Mouse (Mus musculus): ENCODE measurements around the gene Olfr448. TPM values are rescaled to one million over a fixed set of nuclear protein-coding genes. Genes with fewer than 3 reads are reported as not detected.

The Olfr448 gene
- polyA plus RNA-seq (2014; fragmentation: Nextera tagmentation; extraction: Ambion mirVana) = not detected in 2 replicates

- Histone ChIP-seq H3K9me3 (ENCODE audit: control insufficient read depth, low read length) (no peaks in the 10 kb centered on the region), H3K27ac (ENCODE audit: low read depth, low read length) (no peak within 1 kb of the TSS), H3K4me3 (ENCODE audit: low read length) (no peak within 1 kb of the TSS), H3K36me3 (ENCODE audit: control insufficient read depth, insufficient read depth, low read length) (no peaks in the 10 kb centered on the region), H3K4me2 (replicated peaks; ENCODE audit: low read depth, low read length) (no peak within 1 kb of the TSS), H3K27me3 (ENCODE audit: control insufficient read depth, insufficient read depth, low read length) (no peaks in the 10 kb centered on the region), H3K9ac (ENCODE audit: low read depth, low read length) (no peak within 1 kb of the TSS), H3K4me1 (ENCODE audit: control insufficient read depth, insufficient read depth, low read length) (no peaks in the 10 kb centered on the region)
- ATAC-seq (ENCODE audit: low FRiP score, low TSS enrichment) = no peak
- WGBS = 84% methylated on average over 1 of the region's 1 CpGs
These were observed at the start of gene Olfr448 for GRCm38 (mm10) chr6:42890141-42890540. Gene Olfr448, plus strand, starts transcription at chr6:42890441.

- no peaks in the 10 kb centered on the region for H3K4me1 ChIP-seq (ENCODE audit: control insufficient read depth, insufficient read depth, low read length)
- H3K9ac ChIP-seq (ENCODE audit: low read depth, low read length) = no peak overlapping the region
- no peaks in the 10 kb centered on the region for H3K9me3 ChIP-seq (ENCODE audit: control insufficient read depth, low read length)
- no peak overlapping the region for H3K27ac ChIP-seq (ENCODE audit: low read depth, low read length)
- H3K4me2 ChIP-seq (replicated peaks; ENCODE audit: low read depth, low read length) = no peak overlapping the region
- H3K4me3 ChIP-seq (ENCODE audit: low read length) = no peak overlapping the region
- H3K27me3 ChIP-seq (ENCODE audit: control insufficient read depth, insufficient read depth, low read length) = no peaks in the 10 kb centered on the region
- 16% methylated on average over 4 of the region's 4 CpGs for whole genome bisulfite sequencing
- no peaks in the 10 kb centered on the region for H3K36me3 ChIP-seq (ENCODE audit: control insufficient read depth, insufficient read depth, low read length)
- ATAC-seq (ENCODE audit: low FRiP score, low TSS enrichment) = no peak
These were observed 29.9 kb upstream of the Olfr448 start for GRCm38 (mm10) chr6:42860222-42860819.

- Histone ChIP-seq H3K27ac (ENCODE audit: low read depth, low read length) (no peak overlapping the region), H3K9ac (ENCODE audit: low read depth, low read length) (no peak overlapping the region), H3K9me3 (ENCODE audit: control insufficient read depth, low read length) (no peaks in the 10 kb centered on the region), H3K36me3 (ENCODE audit: control insufficient read depth, insufficient read depth, low read length) (no peaks in the 10 kb centered on the region), H3K4me1 (ENCODE audit: control insufficient read depth, insufficient read depth, low read length) (no peaks in the 10 kb centered on the region), H3K27me3 (ENCODE audit: control insufficient read depth, insufficient read depth, low read length) (no peaks in the 10 kb centered on the region), H3K4me2 (replicated peaks; ENCODE audit: low read depth, low read length) (no peak overlapping the region), H3K4me3 (ENCODE audit: low read length) (no peak overlapping the region)
- WGBS = 86% methylated on average over 3 of the region's 3 CpGs
- ATAC-seq (ENCODE audit: low FRiP score, low TSS enrichment) = no peak
These were observed 20.5 kb upstream of the Olfr448 start for GRCm38 (mm10) chr6:42869695-42870094.

GRCm38 (mm10) chr6:42876323-42876722, 13.9 kb upstream of the Olfr448 start:
- H3K9ac ChIP-seq (ENCODE audit: low read depth, low read length) = no peak overlapping the region
- no peaks in the 10 kb centered on the region for H3K4me1 ChIP-seq (ENCODE audit: control insufficient read depth, insufficient read depth, low read length)
- no peak for ATAC-seq (ENCODE audit: low FRiP score, low TSS enrichment)
- H3K4me3 ChIP-seq (ENCODE audit: low read length) = no peak overlapping the region
- H3K27me3 ChIP-seq (ENCODE audit: control insufficient read depth, insufficient read depth, low read length) = no peaks in the 10 kb centered on the region
- H3K9me3 ChIP-seq (ENCODE audit: control insufficient read depth, low read length) = no peaks in the 10 kb centered on the region
- no peak overlapping the region for H3K4me2 ChIP-seq (replicated peaks; ENCODE audit: low read depth, low read length)
- no peaks in the 10 kb centered on the region for H3K36me3 ChIP-seq (ENCODE audit: control insufficient read depth, insufficient read depth, low read length)
- no peak overlapping the region for H3K27ac ChIP-seq (ENCODE audit: low read depth, low read length)

- no peaks in the 10 kb centered on the region for H3K36me3 ChIP-seq (ENCODE audit: control insufficient read depth, insufficient read depth, low read length)
- no peak for ATAC-seq (ENCODE audit: low FRiP score, low TSS enrichment)
- no peak overlapping the region for H3K4me3 ChIP-seq (ENCODE audit: low read length)
- H3K4me1 ChIP-seq (ENCODE audit: control insufficient read depth, insufficient read depth, low read length) = no peaks in the 10 kb centered on the region
- no peak overlapping the region for H3K27ac ChIP-seq (ENCODE audit: low read depth, low read length)
- H3K9ac ChIP-seq (ENCODE audit: low read depth, low read length) = no peak overlapping the region
- WGBS = 54% methylated on average over 1 of the region's 1 CpGs
- no peak overlapping the region for H3K4me2 ChIP-seq (replicated peaks; ENCODE audit: low read depth, low read length)
- H3K27me3 ChIP-seq (ENCODE audit: control insufficient read depth, insufficient read depth, low read length) = no peaks in the 10 kb centered on the region
- no peaks in the 10 kb centered on the region for H3K9me3 ChIP-seq (ENCODE audit: control insufficient read depth, low read length)
These were observed 10.1 kb downstream of the Olfr448 start for GRCm38 (mm10) chr6:42900345-42900744.

- no peaks in the 10 kb centered on the region for H3K36me3 ChIP-seq (ENCODE audit: control insufficient read depth, insufficient read depth, low read length)
- ATAC-seq (ENCODE audit: low FRiP score, low TSS enrichment) = no peak
- H3K27me3 ChIP-seq (ENCODE audit: control insufficient read depth, insufficient read depth, low read length) = no peaks in the 10 kb centered on the region
- H3K4me3 ChIP-seq (ENCODE audit: low read length) = no peak within 1 kb of the TSS
- no peak within 1 kb of the TSS for H3K9ac ChIP-seq (ENCODE audit: low read depth, low read length)
- no peaks in the 10 kb centered on the region for H3K4me1 ChIP-seq (ENCODE audit: control insufficient read depth, insufficient read depth, low read length)
- H3K27ac ChIP-seq (ENCODE audit: low read depth, low read length) = no peak within 1 kb of the TSS
- no peaks in the 10 kb centered on the region for H3K9me3 ChIP-seq (ENCODE audit: control insufficient read depth, low read length)
- H3K4me2 ChIP-seq (replicated peaks; ENCODE audit: low read depth, low read length) = no peak within 1 kb of the TSS
These were observed 18.3 kb downstream of the Olfr448 start, which contains the start of gene Olfr447 for GRCm38 (mm10) chr6:42908578-42908977. Gene Olfr447, plus strand, starts transcription at chr6:42908878.

- Histone ChIP-seq H3K4me1 (ENCODE audit: control insufficient read depth, insufficient read depth, low read length) (no peaks in the 10 kb centered on the region), H3K36me3 (ENCODE audit: control insufficient read depth, insufficient read depth, low read length) (no peaks in the 10 kb centered on the region), H3K9ac (ENCODE audit: low read depth, low read length) (no peak within 1 kb of the TSS), H3K9me3 (ENCODE audit: control insufficient read depth, low read length) (no peaks in the 10 kb centered on the region), H3K4me3 (ENCODE audit: low read length) (no peak within 1 kb of the TSS), H3K27ac (ENCODE audit: low read depth, low read length) (no peak within 1 kb of the TSS), H3K4me2 (replicated peaks; ENCODE audit: low read depth, low read length) (no peak within 1 kb of the TSS), H3K27me3 (ENCODE audit: control insufficient read depth, insufficient read depth, low read length) (no peaks in the 10 kb centered on the region)
- WGBS = 61% methylated on average over 2 of the region's 2 CpGs
- ATAC-seq (ENCODE audit: low FRiP score, low TSS enrichment) = no peak
These were observed 30.8 kb downstream of the Olfr448 start, which contains the start of gene Olfr446 for GRCm38 (mm10) chr6:42921077-42921476. Gene Olfr446, plus strand, starts transcription at chr6:42921377.

Other genes starting within 250 kb of the Olfr448 start
- 1.9 and 2.9 TPM in 2 replicates for gene Tcaf2, start 245.2 kb upstream of the Olfr448 start, polyA plus RNA-seq (2014; fragmentation: Nextera tagmentation; extraction: Ambion mirVana)
- 47.0 and 82.1 TPM in 2 replicates for gene Tcaf1, start 180.4 kb upstream of the Olfr448 start, polyA plus RNA-seq (2014; fragmentation: Nextera tagmentation; extraction: Ambion mirVana)
- not detected in 2 replicates for gene Olfr453, start 151.1 kb upstream of the Olfr448 start, polyA plus RNA-seq (2014; fragmentation: Nextera tagmentation; extraction: Ambion mirVana)
- gene Olfr38, start 134.0 kb upstream of the Olfr448 start, polyA plus RNA-seq (2014; fragmentation: Nextera tagmentation; extraction: Ambion mirVana) = not detected in 2 replicates
- gene Olfr452, start 105.3 kb upstream of the Olfr448 start, polyA plus RNA-seq (2014; fragmentation: Nextera tagmentation; extraction: Ambion mirVana) = not detected in 2 replicates
- gene Olfr450, start 78.5 kb upstream of the Olfr448 start, polyA plus RNA-seq (2014; fragmentation: Nextera tagmentation; extraction: Ambion mirVana) = not detected in 2 replicates
- gene Olfr449, start 56.1 kb upstream of the Olfr448 start, polyA plus RNA-seq (2014; fragmentation: Nextera tagmentation; extraction: Ambion mirVana) = not detected in 2 replicates
- gene Olfr447, start 18.4 kb downstream of the Olfr448 start, polyA plus RNA-seq (2014; fragmentation: Nextera tagmentation; extraction: Ambion mirVana) = not detected in 2 replicates
- gene Olfr446, start 30.9 kb downstream of the Olfr448 start, polyA plus RNA-seq (2014; fragmentation: Nextera tagmentation; extraction: Ambion mirVana) = not detected in 2 replicates
- not detected in 2 replicates for gene Olfr444, start 58.6 kb downstream of the Olfr448 start, polyA plus RNA-seq (2014; fragmentation: Nextera tagmentation; extraction: Ambion mirVana)
- not detected in 2 replicates for gene Olfr441, start 215.9 kb downstream of the Olfr448 start, polyA plus RNA-seq (2014; fragmentation: Nextera tagmentation; extraction: Ambion mirVana)